Mouse (Mus musculus) liver, embryonic 14.5 days (tissue): Measurements from ENCODE around the gene Cldn10. TPM values are rescaled to one million over a fixed set of nuclear protein-coding genes. Genes with fewer than 3 reads are reported as not detected.
A peak's percentile ranks its signal among the peaks of the same experiment; 100 is the strongest.

ENCODE experiments used
- ATAC-seq: fragments of 200-750 bp; cut with Nextera tagmentation; 2 replicates; pipeline ENCODE4 v1.8.0; 2017; ENCODE audit warnings: moderate number of reproducible peaks, mild to moderate bottlenecking, moderate library complexity; ENCODE audit not compliant: insufficient read depth
- DNase-seq, 3 experiments: peaks; one replicate each; pipeline ENCODE4 v3.0.0-alpha.2; 2012 to 2013; ENCODE audit warnings: low read depth in 3 of 3, low spot score in 3 of 3
- H3K27ac ChIP-seq: fragments of 300-500 bp; sonication (generic); 2 replicates; pipeline ENCODE4 v1.5.1; 2014; ENCODE audit warnings: moderate library complexity, mild to moderate bottlenecking, control low read depth, inconsistent platforms
- H3K27me3 ChIP-seq: fragments of 300-500 bp; sonication (generic); 2 replicates; pipeline ENCODE4 v1.6.1; 2014; ENCODE audit warnings: mild to moderate bottlenecking, low read length, moderate library complexity; ENCODE audit not compliant: control insufficient read depth, insufficient read depth
- H3K36me3 ChIP-seq: fragments of 300-500 bp; sonication (generic); replicated peaks from 2 replicates; pipeline ENCODE4 v1.6.1; 2014; ENCODE audit warnings: low read depth; ENCODE audit not compliant: control insufficient read depth, insufficient read depth
- H3K4me1 ChIP-seq, 2 experiments: fragments of 200-500 bp in 1 of 2; fragments of 300-500 bp in 1 of 2; sonication (generic) in 1 of 2; replicated peaks; 2 replicates each; pipeline ENCODE4 v1.6.1; 2012 to 2014; ENCODE audit warnings: antibody characterized with exemption in 1 of 2, inconsistent platforms in 1 of 2, low read length in 1 of 2; ENCODE audit not compliant: control insufficient read depth in 2 of 2, insufficient read depth in 2 of 2
- H3K4me2 ChIP-seq: fragments of 300-500 bp; sonication (generic); 2 replicates; pipeline ENCODE4 v1.6.1; 2014; ENCODE audit warnings: low read depth, mild to moderate bottlenecking, control low read depth, moderate library complexity
- H3K4me3 ChIP-seq, 2 experiments: fragments of 200-500 bp in 1 of 2; fragments of 300-500 bp in 1 of 2; sonication (generic) in 1 of 2; 2 replicates each; pipeline ENCODE4 v1.5.1; 2012 to 2014; ENCODE audit warnings: low read depth in 2 of 2, low read length in 2 of 2, mild to moderate bottlenecking in 2 of 2, control low read depth in 1 of 2, inconsistent platforms in 1 of 2, moderate library complexity in 1 of 2; ENCODE audit not compliant: insufficient read depth in 1 of 2
- H3K9ac ChIP-seq: fragments of 300-500 bp; sonication (generic); replicated peaks from 2 replicates; pipeline ENCODE4 v1.6.1; 2014; ENCODE audit warnings: mild to moderate bottlenecking, control low read depth, moderate library complexity
- H3K9me3 ChIP-seq: fragments of 300-500 bp; sonication (generic); 2 replicates; pipeline ENCODE4 v1.6.1; 2016; ENCODE audit warnings: low read length, mixed read lengths; ENCODE audit not compliant: control insufficient read depth
- CTCF ChIP-seq: IDR thresholded peaks from 2 replicates; pipeline ENCODE4 v1.5.1; 2016; ENCODE audit warnings: antibody characterized with exemption, low read depth, control low read depth
- EP300 ChIP-seq: IDR thresholded peaks from 2 replicates; pipeline ENCODE4 v1.6.1; 2016; ENCODE audit warnings: antibody characterized with exemption, low read depth
- WGBS: fragments of 180-500 bp; shearing (Covaris S2); extraction: QIAGEN DNeasy Blood & Tissue Kit; methylation state at CpG from one replicate; pipeline ENCODE4 v1.1.7; 2014; ENCODE audit not compliant: insufficient replicate concordance; 5-methylcytosine and 5-hydroxymethylcytosine counted together
- polyA plus RNA-seq, 2 experiments: library from polyadenylated mRNA; depleted of rRNA in 1 of 2; stranded (reverse) in 1 of 2; unstranded in 1 of 2; fragments of >200 nt; fragmentation: Nextera tagmentation in 1 of 2; extraction: Ambion mirVana in 1 of 2; gene quantifications; 2 replicates each; pipeline versions ENCODE4 v1.2.1 to v1.2.3; 2012 to 2014

The Cldn10 gene
- polyA plus RNA-seq, 2 experiments = 0.06 to 0.51 TPM

- Histone ChIP-seq H3K36me3 (no peaks in the 10 kb centered on the region), H3K4me3 (peak overlapping the region; percentile 54 to 57), H3K27me3 (peaks cover 2% of the 10 kb centered on the region; the same call in 1 of the 2 replicates), H3K9me3 (no peaks in the 10 kb centered on the region), H3K9ac (peak overlapping the region; percentile 83), H3K4me2 (peak overlapping the region; percentile 78), H3K4me1 (peaks cover 61 to 69% of the 10 kb centered on the region in 2 experiments), H3K27ac (peak overlapping the region; percentile 100)
- DNase-seq (no peak), ATAC-seq (peak; percentile 22)
- 8% methylated on average over 5 of the region's 5 CpGs for whole genome bisulfite sequencing
- no peak for TF ChIP-seq CTCF
- TF ChIP-seq EP300 = no peak
Measured at GRCm38 (mm10) chr14:118796694-118797058, 9.0 kb downstream of the Cldn10 start.

GRCm38 (mm10) chr14:118797270-118797669 lies 9.6 kb downstream of the Cldn10 start:
- no peak for TF ChIP-seq CTCF
- no peak for TF ChIP-seq EP300
- no peak for ATAC-seq
- Histone ChIP-seq H3K27ac (peak overlapping the region; percentile 100), H3K4me1 (peaks cover 61 to 69% of the 10 kb centered on the region in 2 experiments), H3K4me3 (peak overlapping the region; percentile 34 to 54), H3K4me2 (peak overlapping the region; percentile 78), H3K27me3 (peaks cover 2% of the 10 kb centered on the region; the same call in 1 of the 2 replicates), H3K36me3 (no peaks in the 10 kb centered on the region), H3K9me3 (no peaks in the 10 kb centered on the region), H3K9ac (peak overlapping the region; percentile 83)
- DNase-seq = no peak
- WGBS = 19% methylated on average over 9 of the region's 9 CpGs

GRCm38 (mm10) chr14:118799918-118800317 lies 12.2 kb downstream of the Cldn10 start:
- Histone ChIP-seq H3K4me2 (peak overlapping the region; percentile 30), H3K36me3 (no peaks in the 10 kb centered on the region), H3K4me3 (no peak overlapping the region), H3K9me3 (no peaks in the 10 kb centered on the region), H3K9ac (no peak overlapping the region), H3K27ac (no peak overlapping the region), H3K4me1 (peaks cover 50 to 55% of the 10 kb centered on the region in 2 experiments), H3K27me3 (peaks cover 2% of the 10 kb centered on the region; the same call in 1 of the 2 replicates)
- peak in 2 of 3 experiments; percentile 35 to 41 for DNase-seq
- ATAC-seq = no peak
- peak; percentile 61; the same call in 1 of the 2 replicates for TF ChIP-seq EP300
- no peak for TF ChIP-seq CTCF
- 10% methylated on average over 9 of the region's 9 CpGs for WGBS

- 70% methylated on average over 7 of the region's 7 CpGs for WGBS
- Histone ChIP-seq H3K9ac (no peak overlapping the region), H3K9me3 (no peaks in the 10 kb centered on the region), H3K4me1 (peaks cover 27 to 37% of the 10 kb centered on the region in 2 experiments), H3K4me2 (no peak overlapping the region), H3K27me3 (peaks cover 2% of the 10 kb centered on the region; the same call in 1 of the 2 replicates), H3K27ac (no peak overlapping the region), H3K4me3 (no peak overlapping the region), H3K36me3 (no peaks in the 10 kb centered on the region)
- TF ChIP-seq CTCF (no peak), EP300 (no peak)
- ATAC-seq (no peak), DNase-seq (no peak)
Measured at GRCm38 (mm10) chr14:118803936-118804335, 16.2 kb downstream of the Cldn10 start.

GRCm38 (mm10) chr14:118804351-118804750 lies 16.6 kb downstream of the Cldn10 start:
- Histone ChIP-seq H3K4me1 (peaks cover 23 to 35% of the 10 kb centered on the region in 2 experiments), H3K9ac (no peak overlapping the region), H3K4me2 (no peak overlapping the region), H3K27me3 (peaks cover 2% of the 10 kb centered on the region; the same call in 1 of the 2 replicates), H3K27ac (no peak overlapping the region), H3K36me3 (no peaks in the 10 kb centered on the region), H3K9me3 (no peaks in the 10 kb centered on the region), H3K4me3 (no peak overlapping the region)
- ATAC-seq = no peak
- no peak for DNase-seq
- TF ChIP-seq CTCF (peak; percentile 90), EP300 (no peak)
- WGBS = 28% methylated on average over 6 of the region's 6 CpGs
